Mouse (Mus musculus) embryonic facial prominence, embryonic 14.5 days (tissue): ENCODE measurements at regions not wholly inside any gene's neighbourhood (a gene's known extent, or its start where the extent isn't known, plus 50 kb on each side); places are given as distances from the start of the nearest gene placed in this dataset.

Experiments used
- ATAC-seq: fragments of 200-750 bp; cut with Nextera tagmentation; 2 replicates; pipeline ENCODE4 v1.8.0; 2017; ENCODE audit warnings: low read depth, moderate number of reproducible peaks, moderate TSS enrichment
- DNase-seq: peaks from one replicate; pipeline ENCODE4 v3.0.0-alpha.2; 2015; ENCODE audit warnings: low spot score
- H3K27ac ChIP-seq: fragments of 300-500 bp; sonication (generic); replicated peaks from 2 replicates; pipeline ENCODE4 v1.5.1; 2014; ENCODE audit warnings: low read depth, mild to moderate bottlenecking, low read length, moderate library complexity
- H3K27me3 ChIP-seq: fragments of 300-500 bp; sonication (generic); replicated peaks from 2 replicates; pipeline ENCODE4 v1.6.1; 2014; ENCODE audit warnings: low read length; ENCODE audit not compliant: control insufficient read depth, insufficient read depth
- H3K36me3 ChIP-seq: fragments of 300-500 bp; sonication (generic); 2 replicates; pipeline ENCODE4 v1.6.1; 2014; ENCODE audit warnings: low read length, mixed read lengths; ENCODE audit not compliant: control insufficient read depth, insufficient read depth
- H3K4me1 ChIP-seq: fragments of 300-500 bp; sonication (generic); 2 replicates; pipeline ENCODE4 v1.6.1; 2014; ENCODE audit warnings: antibody characterized with exemption, low read length; ENCODE audit not compliant: control insufficient read depth, insufficient read depth
- H3K4me2 ChIP-seq: fragments of 300-500 bp; sonication (generic); 2 replicates; pipeline ENCODE4 v1.6.1; 2014; ENCODE audit warnings: low read depth, mild to moderate bottlenecking, low read length, moderate library complexity, mixed read lengths
- H3K4me3 ChIP-seq: fragments of 300-500 bp; sonication (generic); 2 replicates; pipeline ENCODE4 v1.5.1; 2014; ENCODE audit warnings: low read depth, mild to moderate bottlenecking, low read length
- H3K9ac ChIP-seq: fragments of 300-500 bp; sonication (generic); 2 replicates; pipeline ENCODE4 v1.6.1; 2014; ENCODE audit warnings: low read depth, mild to moderate bottlenecking, low read length, moderate library complexity, mixed read lengths
- H3K9me3 ChIP-seq: fragments of 300-500 bp; sonication (generic); 2 replicates; pipeline ENCODE4 v1.6.1; 2016; ENCODE audit warnings: low read length; ENCODE audit not compliant: control insufficient read depth
- WGBS: fragments of 180-500 bp; shearing (Covaris S2); extraction: QIAGEN DNeasy Blood & Tissue Kit; methylation state at CpG from one replicate; pipeline ENCODE4 v1.1.7; 2014; 5-methylcytosine and 5-hydroxymethylcytosine counted together

- Histone ChIP-seq H3K4me2 (no peak overlapping the region), H3K27ac (no peak overlapping the region), H3K27me3 (no peaks in the 10 kb centered on the region), H3K9me3 (no peaks in the 10 kb centered on the region), H3K9ac (no peak overlapping the region), H3K4me3 (no peak overlapping the region), H3K4me1 (no peaks in the 10 kb centered on the region), H3K36me3 (no peaks in the 10 kb centered on the region)
- ATAC-seq = no peak
- WGBS = 85% methylated on average over 19 of the region's 19 CpGs
- no peak for DNase-seq
These were observed 602.8 kb downstream of the Plekhb2 start for GRCm38 (mm10) chr1:35452441-35453107.

- H3K9ac ChIP-seq = no peak overlapping the region
- no peaks in the 10 kb centered on the region for H3K36me3 ChIP-seq
- H3K4me1 ChIP-seq = no peaks in the 10 kb centered on the region
- H3K4me3 ChIP-seq = no peak overlapping the region
- 73% methylated on average over 9 of the region's 9 CpGs for WGBS
- H3K4me2 ChIP-seq = no peak overlapping the region
- H3K27ac ChIP-seq = no peak overlapping the region
- H3K27me3 ChIP-seq = no peaks in the 10 kb centered on the region
- no peaks in the 10 kb centered on the region for H3K9me3 ChIP-seq
- no peak for ATAC-seq
- DNase-seq = no peak
These were observed 607.8 kb downstream of the Plekhb2 start for GRCm38 (mm10) chr1:35457591-35457990.

GRCm38 (mm10) chr1:35465081-35465480 is 603.1 kb upstream of the Hs6st1 start:
- no peaks in the 10 kb centered on the region for H3K9me3 ChIP-seq
- H3K27me3 ChIP-seq = no peaks in the 10 kb centered on the region
- ATAC-seq = no peak
- no peaks in the 10 kb centered on the region for H3K36me3 ChIP-seq
- H3K4me2 ChIP-seq = no peak overlapping the region
- DNase-seq = no peak
- no peak overlapping the region for H3K4me3 ChIP-seq
- no peak overlapping the region for H3K27ac ChIP-seq
- H3K4me1 ChIP-seq = no peaks in the 10 kb centered on the region
- 51% methylated on average over 2 of the region's 3 CpGs for WGBS
- H3K9ac ChIP-seq = no peak overlapping the region

GRCm38 (mm10) chr1:35469185-35469753 is 598.9 kb upstream of the Hs6st1 start:
- Histone ChIP-seq H3K27me3 (no peaks in the 10 kb centered on the region), H3K4me1 (no peaks in the 10 kb centered on the region), H3K9me3 (peaks cover 6% of the 10 kb centered on the region), H3K27ac (no peak overlapping the region), H3K4me2 (no peak overlapping the region), H3K9ac (no peak overlapping the region), H3K36me3 (no peaks in the 10 kb centered on the region), H3K4me3 (no peak overlapping the region)
- 66% methylated on average over 4 of the region's 4 CpGs for whole genome bisulfite sequencing
- ATAC-seq = no peak
- DNase-seq = no peak

GRCm38 (mm10) chr1:35478262-35478661 is 589.9 kb upstream of the Hs6st1 start:
- ATAC-seq (no peak), DNase-seq (no peak)
- H3K4me2 ChIP-seq = no peak overlapping the region
- peaks cover 13% of the 10 kb centered on the region for H3K9me3 ChIP-seq
- no peak overlapping the region for H3K4me3 ChIP-seq
- no peak overlapping the region for H3K27ac ChIP-seq
- WGBS = 93% methylated on average over 1 of the region's 1 CpGs
- no peaks in the 10 kb centered on the region for H3K36me3 ChIP-seq
- H3K9ac ChIP-seq = no peak overlapping the region
- H3K4me1 ChIP-seq = no peaks in the 10 kb centered on the region
- H3K27me3 ChIP-seq = no peaks in the 10 kb centered on the region

- ATAC-seq (no peak), DNase-seq (no peak)
- H3K27me3 ChIP-seq = no peaks in the 10 kb centered on the region
- H3K9me3 ChIP-seq = no peaks in the 10 kb centered on the region
- 63% methylated on average over 5 of the region's 5 CpGs for WGBS
- H3K9ac ChIP-seq = no peak overlapping the region
- H3K36me3 ChIP-seq = no peaks in the 10 kb centered on the region
- no peak overlapping the region for H3K4me2 ChIP-seq
- H3K4me3 ChIP-seq = no peak overlapping the region
- H3K27ac ChIP-seq = no peak overlapping the region
- H3K4me1 ChIP-seq = no peaks in the 10 kb centered on the region
These were observed 572.2 kb upstream of the Hs6st1 start for GRCm38 (mm10) chr1:35495963-35496362.

- WGBS = 83% methylated on average over 5 of the region's 5 CpGs
- Histone ChIP-seq H3K9ac (no peak overlapping the region), H3K27ac (no peak overlapping the region), H3K4me3 (no peak overlapping the region), H3K27me3 (no peaks in the 10 kb centered on the region), H3K4me1 (no peaks in the 10 kb centered on the region), H3K36me3 (no peaks in the 10 kb centered on the region), H3K9me3 (no peaks in the 10 kb centered on the region), H3K4me2 (no peak overlapping the region)
- DNase-seq (no peak), ATAC-seq (no peak)
These were observed 545.2 kb upstream of the Hs6st1 start for GRCm38 (mm10) chr1:35522951-35523350.

- ATAC-seq (no peak), DNase-seq (no peak)
- Histone ChIP-seq H3K4me3 (no peak overlapping the region), H3K27me3 (no peaks in the 10 kb centered on the region), H3K9me3 (no peaks in the 10 kb centered on the region), H3K27ac (no peak overlapping the region), H3K4me2 (no peak overlapping the region), H3K9ac (no peak overlapping the region), H3K36me3 (no peaks in the 10 kb centered on the region), H3K4me1 (no peaks in the 10 kb centered on the region)
- 84% methylated on average over 2 of the region's 2 CpGs for whole genome bisulfite sequencing
These were observed 544.3 kb upstream of the Hs6st1 start for GRCm38 (mm10) chr1:35523790-35524362.

- H3K27me3 ChIP-seq = no peaks in the 10 kb centered on the region
- H3K27ac ChIP-seq = no peak overlapping the region
- H3K4me2 ChIP-seq = no peak overlapping the region
- no peaks in the 10 kb centered on the region for H3K36me3 ChIP-seq
- ATAC-seq = no peak
- H3K9me3 ChIP-seq = no peaks in the 10 kb centered on the region
- 56% methylated on average over 5 of the region's 5 CpGs for WGBS
- no peak for DNase-seq
- H3K4me3 ChIP-seq = no peak overlapping the region
- H3K9ac ChIP-seq = no peak overlapping the region
- no peaks in the 10 kb centered on the region for H3K4me1 ChIP-seq
These were observed 543.4 kb upstream of the Hs6st1 start for GRCm38 (mm10) chr1:35524788-35525187.
